Comparison of ENCODE assay signal across 9 mouse cellular contexts in genomic region chr17:24644030-24644715, GRCm38 (mm10). TPM values are rescaled to one million over a fixed set of nuclear protein-coding genes. Genes with fewer than 3 reads are reported as not detected.
DNase-seq lines count a peak whose midpoint lies in the region; ATAC-seq lines count a peak whose summit lies in the region.
"Had no signal": no experiment of that assay in that cellular context is flagged by ENCODE, and none has a peak within 500 bp of the region (broad histone marks: within the 10 kb centered on the region; RNA-seq: fewer than 3 reads in every experiment).

No protein-coding gene starts in this region.

- peak; percentile 17 for DNase-seq in adrenal gland, adult 2 months
- DNase-seq in adrenal gland, adult 8-10 months: no peak
- peak; percentile 79 for DNase-seq in lung, postnatal 10 days
- DNase-seq in left cerebral cortex, adult 11 months (ENCODE audit: low spot score): no peak
- no peak for DNase-seq in layer of hippocampus, postnatal 36 days

- H3K4me3 ChIP-seq in forebrain, embryonic 16.5 days (replicated peaks; ENCODE audit: low read length): no peak overlapping the region
- peak overlapping the region; percentile 17 for H3K4me3 ChIP-seq in kidney, embryonic 15.5 days (replicated peaks)

- no peak for ATAC-seq in forebrain, embryonic 16.5 days
- 0 out of 2 replicates have a peak, but pooled peaks have one; percentile 13 for ATAC-seq in kidney, embryonic 15.5 days (replicated peaks; ENCODE audit: low FRiP score)
- ATAC-seq in megakaryocyte-erythroid progenitor cell, adult 5-6 weeks (replicated peaks; ENCODE audit: low FRiP score, low TSS enrichment, poor library complexity, severe bottlenecking): no peak

- H3K9ac ChIP-seq in forebrain, embryonic 16.5 days (replicated peaks; ENCODE audit: low read depth, low read length): no peak overlapping the region
- H3K9ac ChIP-seq in kidney, embryonic 15.5 days: peak overlapping the region; percentile 0; the same call in 1 of the 2 replicates

- H3K4me1 ChIP-seq in forebrain, embryonic 16.5 days (replicated peaks; ENCODE audit: control insufficient read depth, insufficient read depth, low read length): no peaks in the 10 kb centered on the region
- H3K4me1 ChIP-seq in kidney, embryonic 15.5 days: peaks cover 71% of the 10 kb centered on the region

- no peaks in the 10 kb centered on the region for H3K27me3 ChIP-seq in forebrain, embryonic 16.5 days (replicated peaks; ENCODE audit: control insufficient read depth, insufficient read depth, low read length)
- H3K27me3 ChIP-seq in kidney, embryonic 15.5 days: no peaks in the 10 kb centered on the region

- H3K4me2 ChIP-seq in forebrain, embryonic 16.5 days (ENCODE audit: low read length): no peak overlapping the region
- H3K4me2 ChIP-seq in kidney, embryonic 15.5 days: peak overlapping the region; percentile 43

- WGBS in forebrain, embryonic 16.5 days: 56% methylated on average over 7 of the region's 7 CpGs
- WGBS in kidney, embryonic 15.5 days: 28% methylated on average over 7 of the region's 7 CpGs

- H3K36me3 ChIP-seq in forebrain, embryonic 16.5 days (ENCODE audit: control insufficient read depth, insufficient read depth): no peaks in the 10 kb centered on the region
- peaks cover 33% of the 10 kb centered on the region for H3K36me3 ChIP-seq in kidney, embryonic 15.5 days

- no peaks in the 10 kb centered on the region for H3K9me3 ChIP-seq in forebrain, embryonic 16.5 days (ENCODE audit: control insufficient read depth, low read length)
- no peaks in the 10 kb centered on the region for H3K9me3 ChIP-seq in kidney, embryonic 15.5 days (replicated peaks)

- 0 out of 2 replicates have a peak overlapping the region, but pooled peaks have one; percentile 28 for H3K27ac ChIP-seq in forebrain, embryonic 16.5 days (ENCODE audit: low read length)
- peak overlapping the region; percentile 88 for H3K27ac ChIP-seq in kidney, embryonic 15.5 days

RNA-seq across cellular contexts. Expression of gene Slc9a3r2, which starts 6.0 kb away (rescaled TPM):
- 10 to 100 TPM; 51.8 to 76.0 TPM for total RNA-seq in adrenal gland, adult 2 months (2021)
- polyA plus RNA-seq in adrenal gland, adult 2 months (2012; rRNA removed): 120 and 150 TPM in 2 replicates
- 10 to 100 TPM; 45.9 to 78.6 (median 73.7) TPM for total RNA-seq in adrenal gland, adult 8-10 months (2022)
- 28.1 and 31.2 TPM in 2 replicates for polyA plus RNA-seq in forebrain, embryonic 16.5 days (2015; fragmentation: Nextera tagmentation; extraction: Ambion mirVana)
- 101 and 106 TPM in 2 replicates for polyA plus RNA-seq in kidney, embryonic 15.5 days (2015; fragmentation: Nextera tagmentation; extraction: Ambion mirVana)
- total RNA-seq in megakaryocyte-erythroid progenitor cell, adult 5-6 weeks (2014; fragmentation: Nextera tagmentation): 1.0 TPM in 1 of 2 replicates, not detected in the other
- 0.38 and 1.6 TPM in 2 replicates for total RNA-seq in megakaryocyte-erythroid progenitor cell, adult 5-6 weeks (2017)
- total RNA-seq in layer of hippocampus, postnatal 36 days (2021): 10 to 100 TPM; 41.1 to 43.3 TPM

RNA-seq across cellular contexts. Expression of gene Nthl1, which starts 11.7 kb away (rescaled TPM):
- total RNA-seq in adrenal gland, adult 2 months (2021): 10 to 100 TPM in 1 of 2 experiments, 1 to 10 TPM in 1; 4.8 to 10.1 TPM
- polyA plus RNA-seq in adrenal gland, adult 2 months (2012; rRNA removed): 9.4 and 13.8 TPM in 2 replicates
- total RNA-seq in adrenal gland, adult 8-10 months (2022): 10 to 100 TPM in 3 of 4 experiments, 1 to 10 TPM in 1; 9.0 to 17.3 (median 12.1) TPM
- 13.4 and 14.4 TPM in 2 replicates for polyA plus RNA-seq in forebrain, embryonic 16.5 days (2015; fragmentation: Nextera tagmentation; extraction: Ambion mirVana)
- polyA plus RNA-seq in kidney, embryonic 15.5 days (2015; fragmentation: Nextera tagmentation; extraction: Ambion mirVana): 20.0 and 20.6 TPM in 2 replicates
- 7.8 and 14.1 TPM in 2 replicates for total RNA-seq in megakaryocyte-erythroid progenitor cell, adult 5-6 weeks (2014; fragmentation: Nextera tagmentation)
- total RNA-seq in megakaryocyte-erythroid progenitor cell, adult 5-6 weeks (2017): 4.6 and 12.9 TPM in 2 replicates
- 1 to 10 TPM; 3.9 to 6.9 TPM for total RNA-seq in layer of hippocampus, postnatal 36 days (2021)

RNA-seq across cellular contexts. Expression of gene Tsc2, which starts 11.7 kb away (rescaled TPM):
- total RNA-seq in adrenal gland, adult 2 months (2021): 100 to 1,000 TPM in 1 of 2 experiments, 10 to 100 TPM in 1; 83.5 to 110 TPM
- 160 and 180 TPM in 2 replicates for polyA plus RNA-seq in adrenal gland, adult 2 months (2012; rRNA removed)
- total RNA-seq in adrenal gland, adult 8-10 months (2022): 100 to 1,000 TPM in 3 of 4 experiments, 10 to 100 TPM in 1; 79.2 to 135 (median 111) TPM
- polyA plus RNA-seq in forebrain, embryonic 16.5 days (2015; fragmentation: Nextera tagmentation; extraction: Ambion mirVana): 80.4 and 86.8 TPM in 2 replicates
- 60.8 and 71.0 TPM in 2 replicates for polyA plus RNA-seq in kidney, embryonic 15.5 days (2015; fragmentation: Nextera tagmentation; extraction: Ambion mirVana)
- total RNA-seq in megakaryocyte-erythroid progenitor cell, adult 5-6 weeks (2014; fragmentation: Nextera tagmentation): 70.8 and 101 TPM in 2 replicates
- total RNA-seq in megakaryocyte-erythroid progenitor cell, adult 5-6 weeks (2017): 39.0 and 44.3 TPM in 2 replicates
- 100 to 1,000 TPM; 181 to 184 TPM for total RNA-seq in layer of hippocampus, postnatal 36 days (2021)

RNA-seq across cellular contexts. Expression of gene Npw, which starts 14.1 kb away (rescaled TPM):
- total RNA-seq in adrenal gland, adult 2 months (2021): not detected
- polyA plus RNA-seq in adrenal gland, adult 2 months (2012; rRNA removed): 0.60 and 2.4 TPM in 2 replicates
- not detected for total RNA-seq in adrenal gland, adult 8-10 months (2022)
- not detected in 2 replicates for polyA plus RNA-seq in forebrain, embryonic 16.5 days (2015; fragmentation: Nextera tagmentation; extraction: Ambion mirVana)
- 0.35 and 0.43 TPM in 2 replicates for polyA plus RNA-seq in kidney, embryonic 15.5 days (2015; fragmentation: Nextera tagmentation; extraction: Ambion mirVana)
- total RNA-seq in megakaryocyte-erythroid progenitor cell, adult 5-6 weeks (2014; fragmentation: Nextera tagmentation): 2.0 TPM in 1 of 2 replicates, not detected in the other
- not detected in 2 replicates for total RNA-seq in megakaryocyte-erythroid progenitor cell, adult 5-6 weeks (2017)
- 1 to 10 TPM; 1.7 to 2.9 TPM for total RNA-seq in layer of hippocampus, postnatal 36 days (2021)
- total RNA-seq: neutrophil, adult 5-6 weeks had no signal

RNA-seq across cellular contexts. Expression of gene Zfp598, which starts 25.3 kb away (rescaled TPM):
- 10 to 100 TPM; 40.8 to 51.3 TPM for total RNA-seq in adrenal gland, adult 2 months (2021)
- 86.0 and 99.0 TPM in 2 replicates for polyA plus RNA-seq in adrenal gland, adult 2 months (2012; rRNA removed)
- total RNA-seq in adrenal gland, adult 8-10 months (2022): 10 to 100 TPM; 44.9 to 59.4 (median 50.8) TPM
- 17.9 and 22.0 TPM in 2 replicates for polyA plus RNA-seq in forebrain, embryonic 16.5 days (2015; fragmentation: Nextera tagmentation; extraction: Ambion mirVana)
- polyA plus RNA-seq in kidney, embryonic 15.5 days (2015; fragmentation: Nextera tagmentation; extraction: Ambion mirVana): 23.9 and 27.6 TPM in 2 replicates
- 44.9 and 65.2 TPM in 2 replicates for total RNA-seq in megakaryocyte-erythroid progenitor cell, adult 5-6 weeks (2014; fragmentation: Nextera tagmentation)
- total RNA-seq in megakaryocyte-erythroid progenitor cell, adult 5-6 weeks (2017): 24.7 and 32.1 TPM in 2 replicates
- total RNA-seq in layer of hippocampus, postnatal 36 days (2021): 10 to 100 TPM; 38.2 to 43.5 TPM

Comparison
In these comparisons a context has a peak if more than half of its experiments do, and no peak if none do; other contexts are left out.
1. DNase-seq: peak in adrenal gland, adult 2 months (single experiment) and lung, postnatal 10 days (single experiment); none in adrenal gland, adult 8-10 months (single experiment), left cerebral cortex, adult 11 months (single experiment) and layer of hippocampus, postnatal 36 days (0 of 2).
2. RNA of gene Slc9a3r2, which starts 6.0 kb away (total RNA-seq): 45.9 to 78.6 TPM in adrenal gland, adult 8-10 months, 51.8 to 76.0 TPM in adrenal gland, adult 2 months and 41.1 to 43.3 TPM in layer of hippocampus, postnatal 36 days; 0.38 to 1.6 TPM in megakaryocyte-erythroid progenitor cell, adult 5-6 weeks; every median in the first group is over 10 times any median in the second.